ENCODE assay signal across 34 mouse cellular contexts in genomic region chr3:107401401-107401800, GRCm38 (mm10). TPM values are rescaled to one million over a fixed set of nuclear protein-coding genes. Genes with fewer than 3 reads are reported as not detected.
"Had no signal": no experiment of that assay in that cellular context is flagged by ENCODE, and none has a peak within 500 bp of the region (broad histone marks: within the 10 kb centered on the region; RNA-seq: fewer than 3 reads in every experiment).

No protein-coding gene starts in this region.

- H3K9me3 ChIP-seq: heart, embryonic 13.5 days; heart, embryonic 15.5 days; hindbrain, embryonic 10.5 days; hindbrain, embryonic 12.5 days; hindbrain, embryonic 13.5 days; hindbrain, embryonic 15.5 days; intestine, embryonic 15.5 days; kidney, embryonic 15.5 days had no signal

- H3K4me3 ChIP-seq: heart, embryonic 13.5 days; heart, embryonic 15.5 days; hindbrain, embryonic 10.5 days; hindbrain, embryonic 12.5 days; hindbrain, embryonic 13.5 days; hindbrain, embryonic 15.5 days; intestine, embryonic 15.5 days; kidney, embryonic 15.5 days; layer of hippocampus, adult 2 months; left cerebral cortex, adult 2 months had no signal

- H3K4me2 ChIP-seq: heart, embryonic 13.5 days; heart, embryonic 15.5 days; hindbrain, embryonic 12.5 days; hindbrain, embryonic 13.5 days; hindbrain, embryonic 14.5 days; hindbrain, embryonic 15.5 days; intestine, embryonic 15.5 days; kidney, embryonic 15.5 days had no signal

- H3K27me3 ChIP-seq: heart, embryonic 13.5 days; heart, embryonic 15.5 days; hindbrain, embryonic 12.5 days; hindbrain, embryonic 13.5 days; hindbrain, embryonic 15.5 days; intestine, embryonic 15.5 days; kidney, embryonic 15.5 days had no signal

- ATAC-seq: hindbrain, embryonic 16.5 days; hindbrain, postnatal 0 days; inflammation-experienced regulatory T-cells, adult 6 months; intestine, embryonic 15.5 days; intestine, embryonic 16.5 days; intestine, postnatal 0 days had no signal

- H3K4me1 ChIP-seq: heart, embryonic 13.5 days; heart, embryonic 15.5 days; hindbrain, embryonic 10.5 days; hindbrain, embryonic 12.5 days; hindbrain, embryonic 13.5 days; hindbrain, embryonic 15.5 days; intestine, embryonic 15.5 days; kidney, embryonic 15.5 days had no signal

- DNase-seq: heart, postnatal 10 days; heart, postnatal 14 days; heart, postnatal 36 days; heart, postnatal 4 days; kidney, adult 11 months; kidney, adult 18-20 months; kidney, adult 2 months; kidney, adult 8-10 months; kidney, adult 9 months; kidney, postnatal 10 days; kidney, postnatal 14 days; kidney, postnatal 25 days; kidney, postnatal 36 days; kidney, postnatal 4 days; layer of hippocampus, adult 9-11 months; layer of hippocampus, postnatal 36 days had no signal

- H3K27ac ChIP-seq: heart, embryonic 13.5 days; heart, embryonic 15.5 days; hindbrain, embryonic 10.5 days; hindbrain, embryonic 12.5 days; hindbrain, embryonic 13.5 days; hindbrain, embryonic 14.5 days; hindbrain, embryonic 15.5 days; hindbrain, postnatal 0 days; intestine, embryonic 15.5 days; kidney, embryonic 15.5 days; kidney, postnatal 0 days; layer of hippocampus, adult 2 months; left cerebral cortex, adult 2 months had no signal

- H3K9ac ChIP-seq: heart, embryonic 13.5 days; heart, embryonic 15.5 days; hindbrain, embryonic 12.5 days; hindbrain, embryonic 13.5 days; hindbrain, embryonic 14.5 days; hindbrain, embryonic 15.5 days; intestine, embryonic 15.5 days; kidney, embryonic 15.5 days had no signal

- H3K36me3 ChIP-seq: heart, embryonic 13.5 days; heart, embryonic 15.5 days; hindbrain, embryonic 10.5 days; hindbrain, embryonic 12.5 days; hindbrain, embryonic 13.5 days; hindbrain, embryonic 15.5 days; intestine, embryonic 15.5 days; kidney, embryonic 15.5 days had no signal

RNA-seq across cellular contexts. Expression of gene Kcnc4, which starts 58.0 kb away (rescaled TPM):
- total RNA-seq: hematopoietic stem cell, adult 5-6 weeks had no signal
- polyA plus RNA-seq: inflammation-experienced regulatory T-cells, adult 6 months; intestine, embryonic 16.5 days had no signal
